Mouse (Mus musculus) left cerebral cortex, postnatal 4 days (tissue): ENCODE measurements at regions not wholly inside any gene's neighbourhood (a gene's known extent, or its start where the extent isn't known, plus 50 kb on each side); places are given as distances from the start of the nearest gene placed in this dataset.

ENCODE experiments used
- DNase-seq: peaks from one replicate; pipeline ENCODE4 v3.0.0-alpha.2; 2022
- intact Hi-C: fragments of 180-260 bp; cut with DNase I; formaldehyde crosslinking; loops from one replicate; pipeline ENCODE4 v1.15.1; 2025

GRCm38 (mm10) chr16:66086499-66086898 lies 271.4 kb downstream of the Vgll3 start:
- intact Hi-C loops, result no loop called here
- DNase-seq, result no peak

GRCm38 (mm10) chr16:66092766-66093165 lies 277.7 kb downstream of the Vgll3 start:
- DNase-seq, result no peak
- intact Hi-C loops, result no loop called here

GRCm38 (mm10) chr16:66095682-66096081 lies 280.6 kb downstream of the Vgll3 start:
- intact Hi-C loops, result loop anchor here (5.0 kb wide), 1 partner anchor 178 kb away; no protein-coding TSS in a partner anchor

GRCm38 (mm10) chr16:66117930-66118329 lies 302.9 kb downstream of the Vgll3 start:
- DNase-seq, result no peak
- intact Hi-C loops, result no loop called here

More at GRCm38 (mm10) chr16:66095682-66096081, 280.6 kb downstream of the Vgll3 start:
- DNase-seq, result no peak

- DNase-seq, result peak; percentile 41
- intact Hi-C loops, result no loop called here
These were observed 322.7 kb downstream of the Vgll3 start for GRCm38 (mm10) chr16:66137755-66138154.

GRCm38 (mm10) chr16:66144765-66145164 lies 329.7 kb downstream of the Vgll3 start:
- intact Hi-C loops, result no loop called here
- no peak for DNase-seq

GRCm38 (mm10) chr16:66145280-66145679 lies 330.2 kb downstream of the Vgll3 start:
- no peak for DNase-seq
- intact Hi-C loops, result no loop called here

- DNase-seq, result no peak
- intact Hi-C loops, result no loop called here
These were observed 353.2 kb downstream of the Vgll3 start for GRCm38 (mm10) chr16:66168289-66168688.

GRCm38 (mm10) chr16:66190801-66191200 lies 375.7 kb downstream of the Vgll3 start:
- intact Hi-C loops, result no loop called here
- DNase-seq, result peak; percentile 23

- DNase-seq, result no peak
- intact Hi-C loops, result no loop called here
These were observed 386.3 kb downstream of the Vgll3 start for GRCm38 (mm10) chr16:66201406-66201805.
